Mouse (Mus musculus) spleen, adult 2 months (tissue): Measurements from ENCODE around the gene H2-T24.

Source experiments
- CTCF ChIP-seq: fragments of 200-500 bp; IDR thresholded peaks from 2 replicates; pipeline ENCODE4 v1.5.1; 2011; ENCODE audit warnings: mild to moderate bottlenecking, inconsistent platforms; ENCODE audit not compliant: insufficient read depth, insufficient read length, insufficient replicate concordance; ENCODE audit errors: extremely low read depth
- POLR2A ChIP-seq: fragments of 200-500 bp; IDR thresholded peaks from 2 replicates; pipeline ENCODE4 v1.6.1; 2011; ENCODE audit warnings: low read depth, low read length, inconsistent platforms

DNA sequence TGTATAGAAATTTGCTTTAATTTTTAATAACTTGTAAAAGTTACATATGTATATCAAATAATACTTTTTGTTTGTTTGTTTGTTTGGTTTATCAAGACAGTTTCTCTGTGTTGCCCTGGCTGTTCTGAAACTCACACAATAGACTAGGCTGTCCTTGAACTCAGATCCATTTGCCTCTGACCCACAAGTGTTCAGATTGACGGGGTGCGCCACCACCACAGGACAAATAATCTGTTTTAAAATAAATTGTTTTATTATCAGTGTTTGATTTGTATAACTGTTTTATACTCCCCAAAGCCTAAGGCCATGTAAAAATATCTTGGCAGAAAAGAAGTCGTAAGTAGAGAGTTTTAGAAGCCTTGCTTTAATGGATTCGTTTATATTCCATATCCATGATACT is 7.3 kb upstream of the H2-T24 start:
- TF ChIP-seq CTCF (no peak), POLR2A (no peak)
